Mouse (Mus musculus) cerebellum, adult 2 months (tissue): Measurements from ENCODE around the gene Vps8.

Source experiments
- CTCF ChIP-seq: fragments of 200-500 bp; IDR thresholded peaks from 2 replicates; pipeline ENCODE4 v1.5.1; 2011; ENCODE audit warnings: low read depth, mild to moderate bottlenecking, control low read depth, low read length, moderate library complexity, borderline replicate concordance; ENCODE audit not compliant: insufficient read depth
- POLR2A ChIP-seq: fragments of 200-500 bp; IDR thresholded peaks from 2 replicates; pipeline ENCODE4 v1.6.1; 2011; ENCODE audit warnings: low read length, control low read depth, borderline replicate concordance; ENCODE audit not compliant: insufficient read depth

DNA sequence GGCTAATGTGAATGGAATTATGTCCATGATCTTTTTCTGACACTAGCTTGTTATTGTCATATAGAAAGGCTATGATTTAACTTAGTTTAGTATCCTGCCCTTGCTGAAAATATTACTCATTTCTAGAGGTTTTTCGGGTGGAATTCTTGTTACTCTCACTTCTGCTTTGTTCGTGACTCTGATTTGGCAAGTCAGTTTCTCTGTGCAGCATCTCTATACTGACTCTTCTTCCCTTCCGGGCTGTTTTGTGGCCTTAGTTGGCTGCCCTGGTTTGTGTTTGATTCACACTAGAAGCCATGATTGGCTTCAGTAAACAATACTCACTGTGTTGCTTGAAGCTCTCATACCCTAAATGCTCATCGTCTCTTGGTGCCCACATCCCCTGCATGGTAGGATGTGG, 207.7 kb downstream of the Vps8 start:
- TF ChIP-seq POLR2A (no peak), CTCF (no peak)
